Mouse (Mus musculus): ENCODE measurements around the gene Arfgef2. TPM values are rescaled to one million over a fixed set of nuclear protein-coding genes. Genes with fewer than 3 reads are reported as not detected.
A peak's percentile ranks its signal among the peaks of the same experiment; 100 is the strongest.

The Arfgef2 gene
- polyA plus RNA-seq, 1 experiment from 2014 or later, result 6.8 TPM

DNA sequence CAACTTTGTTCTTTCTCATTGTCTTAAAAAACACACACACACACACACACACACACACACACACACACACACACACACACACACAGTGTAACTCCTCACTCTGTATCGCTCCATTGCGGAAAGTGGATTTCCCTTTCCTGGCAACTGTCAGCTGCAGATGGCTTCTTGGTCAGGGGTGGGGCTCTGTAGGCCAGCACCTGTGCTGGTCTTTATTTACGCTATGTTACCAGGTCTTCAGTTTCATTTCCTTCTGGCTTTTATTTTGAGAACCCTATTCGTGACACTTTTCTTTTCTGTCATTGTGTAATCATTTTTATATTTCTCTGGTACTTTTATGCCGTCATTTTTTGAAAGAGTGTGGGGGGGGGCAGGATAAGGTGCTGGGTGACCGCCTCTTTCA is 70.2 kb downstream of the Arfgef2 start:
- WGBS, result 94% methylated on average over 6 of the region's 6 CpGs
- H3K4me1 ChIP-seq (ENCODE audit: control insufficient read depth, insufficient read depth, low read length), result no peaks in the 10 kb centered on the region
- ATAC-seq (ENCODE audit: low FRiP score, low TSS enrichment) (no peak), DNase-seq (no peak)
- no peak overlapping the region for H3K4me2 ChIP-seq (ENCODE audit: low read length)
- no peaks in the 10 kb centered on the region for H3K27me3 ChIP-seq (ENCODE audit: control insufficient read depth, insufficient read depth, low read length)
- no peaks in the 10 kb centered on the region for H3K9me3 ChIP-seq (ENCODE audit: control insufficient read depth, low read length)
- no peak overlapping the region for H3K9ac ChIP-seq (replicated peaks; ENCODE audit: low read length)
- H3K27ac ChIP-seq (replicated peaks; ENCODE audit: low read depth, low read length), result no peak overlapping the region
- peaks cover 57% of the 10 kb centered on the region for H3K36me3 ChIP-seq (ENCODE audit: control insufficient read depth, insufficient read depth, low read length)
- H3K4me3 ChIP-seq (replicated peaks; ENCODE audit: low read depth, low read length), result no peak overlapping the region

DNA sequence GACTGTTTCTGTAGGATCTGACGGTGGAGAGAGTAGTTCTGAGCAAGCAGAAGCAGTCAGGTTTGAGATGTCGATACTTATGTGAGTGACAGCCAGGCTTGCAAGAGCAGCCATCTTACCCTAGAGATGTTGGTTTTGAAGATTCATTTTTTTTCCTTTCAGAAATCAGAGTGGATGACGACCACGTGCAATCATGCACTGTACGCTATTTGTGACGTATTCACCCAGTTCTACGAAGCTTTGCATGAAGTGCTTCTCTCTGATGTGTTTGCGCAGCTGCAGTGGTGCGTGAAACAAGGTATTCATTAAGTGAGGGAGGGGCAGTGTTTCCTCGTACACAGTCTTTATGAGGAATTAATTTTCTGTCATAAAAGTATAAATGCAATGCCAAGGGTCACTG is 70.9 kb downstream of the Arfgef2 start:
- 90% methylated on average over 10 of the region's 10 CpGs for WGBS
- Histone ChIP-seq H3K4me3 (replicated peaks; ENCODE audit: low read depth, low read length) (no peak overlapping the region), H3K27me3 (ENCODE audit: control insufficient read depth, insufficient read depth, low read length) (no peaks in the 10 kb centered on the region), H3K9me3 (ENCODE audit: control insufficient read depth, low read length) (no peaks in the 10 kb centered on the region), H3K4me1 (ENCODE audit: control insufficient read depth, insufficient read depth, low read length) (no peaks in the 10 kb centered on the region), H3K4me2 (ENCODE audit: low read length) (no peak overlapping the region), H3K27ac (replicated peaks; ENCODE audit: low read depth, low read length) (no peak overlapping the region), H3K9ac (replicated peaks; ENCODE audit: low read length) (no peak overlapping the region), H3K36me3 (ENCODE audit: control insufficient read depth, insufficient read depth, low read length) (peaks cover 54% of the 10 kb centered on the region)
- DNase-seq (no peak), ATAC-seq (ENCODE audit: low FRiP score, low TSS enrichment) (no peak)

DNA sequence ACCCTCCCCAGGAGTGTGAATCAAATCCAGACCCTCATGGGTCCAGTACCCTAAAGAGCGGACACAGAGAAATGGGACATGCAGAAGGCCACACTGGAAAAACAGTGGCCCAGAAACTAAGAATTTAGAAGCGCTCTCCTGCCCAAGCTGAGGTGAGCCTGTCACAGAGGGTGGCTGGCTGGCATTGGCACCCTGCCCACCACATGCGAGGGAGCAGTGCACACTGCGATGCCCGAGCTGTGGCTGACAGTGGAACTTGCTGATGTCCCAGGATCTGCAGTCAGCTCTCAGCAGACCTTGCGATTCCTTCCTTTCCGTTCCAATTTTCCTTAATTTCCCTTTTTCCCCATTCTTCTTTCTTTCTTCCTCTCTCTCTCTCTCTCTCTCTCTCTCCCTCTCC is 79.7 kb downstream of the Arfgef2 start:
- peak; percentile 26 for DNase-seq
- Histone ChIP-seq H3K9ac (replicated peaks; ENCODE audit: low read length) (no peak overlapping the region), H3K36me3 (ENCODE audit: control insufficient read depth, insufficient read depth, low read length) (peaks cover 25% of the 10 kb centered on the region), H3K4me1 (ENCODE audit: control insufficient read depth, insufficient read depth, low read length) (no peaks in the 10 kb centered on the region), H3K4me2 (ENCODE audit: low read length) (no peak overlapping the region), H3K27ac (replicated peaks; ENCODE audit: low read depth, low read length) (no peak overlapping the region), H3K4me3 (replicated peaks; ENCODE audit: low read depth, low read length) (no peak overlapping the region), H3K9me3 (ENCODE audit: control insufficient read depth, low read length) (no peaks in the 10 kb centered on the region), H3K27me3 (ENCODE audit: control insufficient read depth, insufficient read depth, low read length) (no peaks in the 10 kb centered on the region)
- WGBS, result 89% methylated on average over 7 of the region's 7 CpGs
- ATAC-seq (ENCODE audit: low FRiP score, low TSS enrichment), result no peak

DNA sequence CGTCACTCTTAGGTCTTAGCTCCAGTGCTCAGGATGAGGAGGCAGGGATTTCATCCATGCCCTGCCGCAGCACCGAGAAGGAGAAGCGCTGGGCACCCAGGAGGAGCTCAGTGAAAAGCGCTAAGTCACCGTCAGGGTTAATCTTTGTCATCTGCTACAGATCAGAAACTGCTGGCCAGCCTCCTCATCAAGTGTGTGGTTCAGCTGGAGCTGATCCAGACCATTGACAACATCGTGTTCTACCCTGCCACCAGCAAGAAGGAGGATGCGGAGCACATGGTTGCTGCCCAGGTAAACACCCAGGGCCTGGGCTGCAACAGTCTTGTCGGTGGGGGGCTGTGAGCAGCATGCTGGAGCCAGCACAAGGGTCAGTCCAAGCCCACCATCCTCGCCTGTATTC is 80.2 kb downstream of the Arfgef2 start:
- ATAC-seq (ENCODE audit: low FRiP score, low TSS enrichment), result no peak
- WGBS, result 77% methylated on average over 10 of the region's 10 CpGs
- H3K4me3 ChIP-seq (replicated peaks; ENCODE audit: low read depth, low read length), result no peak overlapping the region

DNA sequence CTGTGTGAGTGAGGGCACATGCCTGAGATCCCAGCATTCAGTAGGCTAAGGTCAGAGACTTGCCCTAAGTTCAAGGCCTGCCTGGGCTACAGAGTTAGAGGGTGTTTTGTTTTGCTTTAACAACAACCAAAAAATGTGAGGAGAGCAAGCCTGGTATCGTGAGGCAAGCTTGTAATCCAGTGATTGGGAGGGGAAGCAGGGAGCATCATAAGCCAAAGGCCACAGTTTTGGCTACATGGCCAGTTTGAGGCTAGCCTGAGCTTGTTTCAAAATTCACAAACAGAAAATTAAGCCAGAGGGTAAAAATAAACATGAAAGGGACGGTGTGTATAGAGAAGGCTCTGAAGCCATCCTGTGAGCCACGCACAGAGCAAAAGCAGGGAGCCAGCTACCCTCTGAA is 80.8 kb downstream of the Arfgef2 start:
- DNase-seq (no peak), ATAC-seq (ENCODE audit: low FRiP score, low TSS enrichment) (no peak)
- Histone ChIP-seq H3K27me3 (ENCODE audit: control insufficient read depth, insufficient read depth, low read length) (no peaks in the 10 kb centered on the region), H3K4me1 (ENCODE audit: control insufficient read depth, insufficient read depth, low read length) (no peaks in the 10 kb centered on the region), H3K9ac (replicated peaks; ENCODE audit: low read length) (no peak overlapping the region), H3K4me3 (replicated peaks; ENCODE audit: low read depth, low read length) (no peak overlapping the region), H3K27ac (replicated peaks; ENCODE audit: low read depth, low read length) (no peak overlapping the region), H3K4me2 (ENCODE audit: low read length) (no peak overlapping the region), H3K9me3 (ENCODE audit: control insufficient read depth, low read length) (no peaks in the 10 kb centered on the region), H3K36me3 (ENCODE audit: control insufficient read depth, insufficient read depth, low read length) (peaks cover 23% of the 10 kb centered on the region)
- WGBS, result 93% methylated on average over 3 of the region's 3 CpGs

More for the DNA sequence above, 80.2 kb downstream of the Arfgef2 start:
- Histone ChIP-seq H3K4me2 (ENCODE audit: low read length) (no peak overlapping the region), H3K9ac (replicated peaks; ENCODE audit: low read length) (no peak overlapping the region), H3K27ac (replicated peaks; ENCODE audit: low read depth, low read length) (no peak overlapping the region), H3K36me3 (ENCODE audit: control insufficient read depth, insufficient read depth, low read length) (peaks cover 25% of the 10 kb centered on the region), H3K4me1 (ENCODE audit: control insufficient read depth, insufficient read depth, low read length) (no peaks in the 10 kb centered on the region), H3K27me3 (ENCODE audit: control insufficient read depth, insufficient read depth, low read length) (no peaks in the 10 kb centered on the region), H3K9me3 (ENCODE audit: control insufficient read depth, low read length) (no peaks in the 10 kb centered on the region)
- no peak for DNase-seq

DNA sequence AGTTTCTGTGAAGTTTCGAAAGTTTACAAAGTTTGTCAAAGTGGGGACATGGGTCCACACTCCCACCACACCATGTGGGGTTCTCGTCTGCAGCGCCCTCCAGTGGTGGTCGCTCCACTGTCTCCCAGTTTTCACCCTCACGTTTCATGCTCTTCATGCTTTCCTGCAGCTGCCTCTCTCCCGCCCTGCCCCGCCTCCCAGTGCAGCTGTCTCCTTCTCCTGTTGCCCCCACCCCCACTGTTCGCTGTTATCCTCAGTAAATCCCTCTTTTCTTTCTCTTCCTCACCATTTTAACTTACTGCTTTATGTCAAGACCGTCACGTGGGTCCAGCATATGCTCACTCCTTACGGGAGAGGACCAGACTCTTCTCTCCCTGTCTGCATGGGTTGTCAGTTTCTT is 82.4 kb downstream of the Arfgef2 start:
- DNase-seq, result peak; percentile 49
- peaks cover 29% of the 10 kb centered on the region for H3K36me3 ChIP-seq (ENCODE audit: control insufficient read depth, insufficient read depth, low read length)
- no peak overlapping the region for H3K9ac ChIP-seq (replicated peaks; ENCODE audit: low read length)
- H3K9me3 ChIP-seq (ENCODE audit: control insufficient read depth, low read length), result no peaks in the 10 kb centered on the region
- no peaks in the 10 kb centered on the region for H3K4me1 ChIP-seq (ENCODE audit: control insufficient read depth, insufficient read depth, low read length)
- 17% methylated on average over 11 of the region's 11 CpGs for WGBS
- H3K4me3 ChIP-seq (replicated peaks; ENCODE audit: low read depth, low read length), result no peak overlapping the region
- ATAC-seq (ENCODE audit: low FRiP score, low TSS enrichment), result peak; percentile 43; the same call in 1 of the 2 replicates
- no peak overlapping the region for H3K4me2 ChIP-seq (ENCODE audit: low read length)
- no peaks in the 10 kb centered on the region for H3K27me3 ChIP-seq (ENCODE audit: control insufficient read depth, insufficient read depth, low read length)
- H3K27ac ChIP-seq (replicated peaks; ENCODE audit: low read depth, low read length), result no peak overlapping the region

DNA sequence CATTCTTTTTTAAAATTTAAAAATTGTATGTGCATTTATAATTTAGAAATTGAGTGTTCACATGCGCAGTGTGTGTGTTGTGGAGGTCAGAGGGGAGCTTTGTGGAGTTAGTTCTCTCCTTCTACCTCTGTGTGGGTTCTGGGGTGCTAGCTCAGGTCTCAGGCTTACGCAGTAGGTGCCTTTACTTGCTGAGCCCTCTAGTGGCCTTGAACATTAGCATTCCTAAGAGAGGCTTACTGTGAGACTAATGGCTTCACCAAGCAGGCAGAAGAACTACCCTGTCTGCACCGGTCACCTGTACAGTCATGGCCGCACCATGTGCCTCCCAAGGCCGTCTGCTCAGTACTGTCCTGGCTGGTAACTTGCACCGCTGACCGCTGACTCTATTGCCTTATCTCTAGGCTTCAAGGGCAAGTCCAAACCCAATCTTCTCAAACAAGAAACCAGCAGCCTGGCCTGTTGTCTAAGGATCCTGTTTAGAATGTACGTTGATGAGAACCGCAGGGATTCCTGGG is 86.0 kb downstream of the Arfgef2 start:
- Histone ChIP-seq H3K4me1 (ENCODE audit: control insufficient read depth, insufficient read depth, low read length) (no peaks in the 10 kb centered on the region), H3K27me3 (ENCODE audit: control insufficient read depth, insufficient read depth, low read length) (no peaks in the 10 kb centered on the region), H3K4me3 (replicated peaks; ENCODE audit: low read depth, low read length) (no peak overlapping the region), H3K9ac (replicated peaks; ENCODE audit: low read length) (no peak overlapping the region), H3K36me3 (ENCODE audit: control insufficient read depth, insufficient read depth, low read length) (peaks cover 32% of the 10 kb centered on the region), H3K9me3 (ENCODE audit: control insufficient read depth, low read length) (no peaks in the 10 kb centered on the region), H3K27ac (replicated peaks; ENCODE audit: low read depth, low read length) (no peak overlapping the region), H3K4me2 (ENCODE audit: low read length) (no peak overlapping the region)
- 76% methylated on average over 9 of the region's 9 CpGs for WGBS
- ATAC-seq (ENCODE audit: low FRiP score, low TSS enrichment) (no peak), DNase-seq (peak; percentile 27)

DNA sequence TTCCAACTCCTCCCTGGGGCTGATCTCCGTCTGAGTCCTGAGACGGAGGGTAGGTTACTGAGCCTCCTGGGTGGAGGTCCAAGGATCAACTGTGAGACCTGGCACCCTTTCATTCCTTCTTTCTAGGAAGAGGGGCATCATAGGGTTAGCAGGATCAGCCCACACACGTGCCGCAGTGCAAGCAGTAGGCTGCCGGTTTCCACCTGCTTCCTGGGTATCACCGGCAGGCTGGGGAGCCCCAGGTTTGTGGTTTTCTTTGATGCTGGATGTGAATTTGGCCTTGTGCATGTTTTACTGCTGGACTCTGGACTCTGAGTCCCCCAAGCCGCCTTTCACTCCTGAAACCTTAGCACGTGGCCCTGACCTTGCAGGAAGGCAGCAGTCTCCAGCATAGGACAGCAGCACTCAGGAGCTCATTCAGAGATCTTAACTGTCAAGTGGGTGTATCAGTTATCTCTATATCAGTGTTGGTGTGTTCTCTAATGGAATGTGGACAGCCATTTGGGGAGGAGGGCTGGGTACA is 86.8 kb downstream of the Arfgef2 start:
- H3K4me3 ChIP-seq (replicated peaks; ENCODE audit: low read depth, low read length), result no peak overlapping the region

DNA sequence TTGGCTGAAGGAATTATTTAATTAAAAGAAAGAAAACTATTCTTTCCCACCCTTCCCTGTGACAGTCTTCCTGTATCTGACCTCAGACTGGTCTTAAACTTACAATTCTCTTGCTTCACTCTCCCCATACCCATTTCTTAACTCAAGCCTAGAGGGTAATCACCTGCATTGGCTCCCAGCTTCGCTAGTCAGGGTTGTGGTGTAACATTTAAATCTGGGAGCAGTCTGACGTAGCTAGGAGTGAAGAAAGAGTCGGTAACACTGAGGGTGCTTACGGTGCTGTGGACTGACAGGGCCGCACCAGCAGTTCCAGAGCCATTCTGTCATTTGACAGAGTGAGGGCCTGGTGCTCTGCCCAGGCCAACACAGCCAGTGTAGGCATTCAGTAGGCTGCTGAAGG is 87.6 kb downstream of the Arfgef2 start:
- DNase-seq, result no peak
- no peak overlapping the region for H3K4me3 ChIP-seq (replicated peaks; ENCODE audit: low read depth, low read length)
- peaks cover 31% of the 10 kb centered on the region for H3K36me3 ChIP-seq (ENCODE audit: control insufficient read depth, insufficient read depth, low read length)
- no peaks in the 10 kb centered on the region for H3K9me3 ChIP-seq (ENCODE audit: control insufficient read depth, low read length)
- no peak overlapping the region for H3K27ac ChIP-seq (replicated peaks; ENCODE audit: low read depth, low read length)
- no peak overlapping the region for H3K9ac ChIP-seq (replicated peaks; ENCODE audit: low read length)
- no peaks in the 10 kb centered on the region for H3K4me1 ChIP-seq (ENCODE audit: control insufficient read depth, insufficient read depth, low read length)
- H3K27me3 ChIP-seq (ENCODE audit: control insufficient read depth, insufficient read depth, low read length), result no peaks in the 10 kb centered on the region
- H3K4me2 ChIP-seq (ENCODE audit: low read length), result no peak overlapping the region
- ATAC-seq (ENCODE audit: low FRiP score, low TSS enrichment), result no peak
- WGBS, result 94% methylated on average over 5 of the region's 5 CpGs

More for the DNA sequence above, 86.8 kb downstream of the Arfgef2 start:
- ATAC-seq (ENCODE audit: low FRiP score, low TSS enrichment) (no peak), DNase-seq (no peak)
- peaks cover 31% of the 10 kb centered on the region for H3K36me3 ChIP-seq (ENCODE audit: control insufficient read depth, insufficient read depth, low read length)
- H3K4me2 ChIP-seq (ENCODE audit: low read length), result no peak overlapping the region
- H3K27ac ChIP-seq (replicated peaks; ENCODE audit: low read depth, low read length), result no peak overlapping the region
- H3K9ac ChIP-seq (replicated peaks; ENCODE audit: low read length), result no peak overlapping the region
- no peaks in the 10 kb centered on the region for H3K4me1 ChIP-seq (ENCODE audit: control insufficient read depth, insufficient read depth, low read length)
- no peaks in the 10 kb centered on the region for H3K9me3 ChIP-seq (ENCODE audit: control insufficient read depth, low read length)
- 96% methylated on average over 8 of the region's 8 CpGs for WGBS
- H3K27me3 ChIP-seq (ENCODE audit: control insufficient read depth, insufficient read depth, low read length), result no peaks in the 10 kb centered on the region
